Mouse (Mus musculus) c-Kit-positive CD71-negative TER-119-negative erythroid progenitor cells, embryonic 14.5 days (primary cell): Measurements from ENCODE around the gene Zzef1.

Source experiments
- DNase-seq: peaks from one replicate; pipeline ENCODE4 v3.0.0-alpha.2; 2013; ENCODE audit warnings: low read depth

Gene Zzef1

DNA sequence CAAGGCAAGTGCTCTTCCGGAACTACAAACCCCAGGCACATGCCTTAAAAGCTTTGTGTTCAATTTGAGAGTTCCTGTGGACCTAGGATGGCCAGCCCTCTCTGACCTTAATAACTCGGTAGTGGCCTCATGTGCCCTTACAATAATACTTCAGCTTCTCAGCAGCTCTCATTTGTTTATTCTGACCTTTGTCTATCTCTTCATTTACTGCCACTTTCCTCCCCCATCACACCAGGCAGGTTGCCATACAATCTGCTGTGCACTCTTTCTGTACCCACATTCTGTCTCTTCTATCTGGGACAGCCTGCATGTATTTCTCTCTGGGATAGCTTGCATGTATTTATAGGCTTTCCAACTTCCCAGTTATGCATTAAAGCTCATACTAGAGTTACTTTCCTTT, 10.5 kb downstream of the Zzef1 start:
- DNase-seq: no peak

DNA sequence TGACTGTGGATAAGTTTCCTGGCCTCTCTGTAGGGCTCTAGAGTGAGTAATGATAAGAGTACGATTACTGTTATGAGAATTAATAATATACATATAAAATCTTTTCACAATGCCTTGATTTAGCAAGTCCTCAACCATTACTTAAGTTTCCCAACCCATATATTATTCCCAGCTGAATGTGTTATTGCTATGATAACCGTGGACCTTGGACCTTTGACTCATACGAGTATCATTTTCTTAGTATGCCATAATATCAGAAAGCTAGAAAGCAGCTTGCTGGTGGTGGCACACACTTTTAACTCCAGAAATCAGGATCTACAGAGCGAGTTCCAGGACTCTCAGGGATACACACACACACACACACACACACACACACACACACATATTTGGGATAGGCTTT, 12.0 kb downstream of the Zzef1 start:
- no peak for DNase-seq

DNA sequence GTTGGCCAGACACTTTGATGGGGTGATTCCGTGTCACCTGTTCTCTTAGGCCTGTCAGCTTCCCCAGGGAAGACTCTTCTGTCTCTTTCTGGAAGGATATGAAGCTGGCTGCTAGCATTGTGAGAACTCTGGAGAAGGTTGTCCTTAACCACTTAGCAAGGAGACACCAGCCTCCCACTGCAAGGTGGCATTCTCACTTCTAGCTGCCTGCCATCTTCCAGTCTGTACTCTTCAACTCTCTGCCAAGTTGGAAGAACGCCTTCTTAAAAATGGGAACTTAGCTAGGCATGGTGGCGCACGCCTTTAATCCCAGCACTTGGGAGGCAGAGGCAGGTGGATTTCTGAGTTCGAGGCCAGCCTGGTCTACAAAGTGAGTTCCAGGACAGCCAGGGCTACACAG, 17.7 kb downstream of the Zzef1 start:
- DNase-seq: no peak

DNA sequence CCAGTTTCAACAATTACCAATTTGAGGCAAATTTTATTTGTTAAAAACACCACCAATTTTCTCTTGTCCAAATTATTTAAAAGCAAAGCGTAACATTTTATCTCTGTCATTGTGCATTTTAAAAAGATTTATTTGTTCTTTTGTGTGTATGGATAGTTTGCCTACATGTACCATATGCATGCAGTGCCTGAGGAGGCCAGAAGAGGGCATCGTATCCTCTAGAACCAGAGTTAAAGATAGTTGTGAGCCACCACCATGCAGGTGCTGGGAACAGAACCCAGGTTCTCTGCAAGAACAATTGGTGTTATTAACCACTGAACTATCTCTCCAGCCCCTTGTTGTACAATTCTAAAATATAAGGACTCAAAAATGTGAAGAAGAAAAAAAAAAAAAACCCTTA, 18.2 kb downstream of the Zzef1 start:
- DNase-seq: no peak

DNA sequence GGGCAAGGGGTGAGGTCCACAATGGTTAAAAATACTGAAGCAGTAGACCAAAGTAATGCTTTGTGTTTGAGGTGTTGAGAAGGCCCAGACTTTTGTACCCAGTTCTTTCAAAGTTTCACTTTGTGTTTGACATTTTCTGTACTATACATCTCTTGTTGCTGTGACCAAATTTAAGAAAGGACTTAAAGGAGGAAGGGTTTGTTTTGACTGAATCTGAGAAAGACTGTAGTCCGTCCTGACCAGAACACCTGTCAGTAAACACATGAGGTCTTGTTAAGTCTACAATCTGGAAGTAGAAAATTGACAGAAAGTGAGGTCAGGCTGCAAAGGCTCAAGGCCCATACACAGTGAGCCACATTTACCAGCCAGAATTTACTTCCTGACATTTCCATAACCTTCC, 20.8 kb downstream of the Zzef1 start:
- no peak for DNase-seq

DNA sequence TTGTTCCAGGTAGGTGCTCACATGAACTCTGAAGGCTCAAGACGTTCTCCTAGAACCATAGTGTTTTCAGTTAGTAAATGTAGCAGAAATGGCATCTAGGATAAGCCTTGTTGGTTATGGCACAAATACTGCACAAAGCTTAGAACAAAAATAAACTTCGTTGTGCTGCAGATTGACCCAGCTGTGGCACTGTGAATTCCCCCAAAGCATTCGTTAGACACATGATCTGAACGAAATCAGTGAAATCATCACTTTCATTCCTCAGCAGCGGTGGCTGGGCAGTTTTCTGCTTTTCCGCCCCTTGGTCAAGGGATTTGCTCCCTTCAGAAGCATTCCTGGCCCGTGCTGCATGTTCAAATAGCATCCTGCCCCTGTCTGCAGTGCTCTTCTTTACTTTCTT, 22.0 kb downstream of the Zzef1 start:
- no peak for DNase-seq

DNA sequence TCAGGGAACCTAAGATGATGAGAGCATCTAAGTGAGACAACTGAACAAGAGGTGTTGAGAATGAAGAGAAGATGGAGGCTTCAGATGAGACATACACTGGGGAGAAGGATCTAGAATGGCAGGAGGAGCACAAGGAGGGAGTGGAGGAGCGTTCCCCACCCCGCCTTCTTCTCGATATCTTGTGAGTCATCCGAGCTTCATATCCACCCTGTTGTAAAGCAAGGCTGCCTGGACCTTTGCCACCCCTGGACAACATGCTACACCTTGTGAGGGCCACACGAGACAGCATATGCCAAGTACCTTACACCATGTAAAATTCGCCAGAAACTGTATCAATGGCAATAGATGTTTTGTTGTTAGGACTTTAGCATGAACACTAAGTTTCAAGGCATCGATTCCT, 25.0 kb downstream of the Zzef1 start:
- no peak for DNase-seq

DNA sequence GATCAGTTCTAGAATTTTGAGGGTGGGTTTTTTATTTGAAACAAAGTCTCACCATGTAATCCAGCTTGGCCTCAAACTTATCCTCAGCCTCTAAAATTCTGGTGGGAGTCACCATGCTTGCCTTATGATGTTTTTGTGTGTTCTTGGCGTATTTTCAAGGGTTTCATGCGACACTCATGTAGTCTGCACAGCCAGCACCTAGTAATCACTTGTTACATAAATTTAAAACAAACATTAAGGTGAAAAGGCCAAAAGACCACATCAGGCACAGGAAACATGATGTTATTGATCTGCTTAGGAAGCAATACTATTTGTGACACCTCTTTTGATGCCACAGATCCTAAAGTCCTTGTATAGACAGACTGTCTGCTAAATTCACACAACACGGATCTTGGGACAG, 33.8 kb downstream of the Zzef1 start:
- DNase-seq: no peak

DNA sequence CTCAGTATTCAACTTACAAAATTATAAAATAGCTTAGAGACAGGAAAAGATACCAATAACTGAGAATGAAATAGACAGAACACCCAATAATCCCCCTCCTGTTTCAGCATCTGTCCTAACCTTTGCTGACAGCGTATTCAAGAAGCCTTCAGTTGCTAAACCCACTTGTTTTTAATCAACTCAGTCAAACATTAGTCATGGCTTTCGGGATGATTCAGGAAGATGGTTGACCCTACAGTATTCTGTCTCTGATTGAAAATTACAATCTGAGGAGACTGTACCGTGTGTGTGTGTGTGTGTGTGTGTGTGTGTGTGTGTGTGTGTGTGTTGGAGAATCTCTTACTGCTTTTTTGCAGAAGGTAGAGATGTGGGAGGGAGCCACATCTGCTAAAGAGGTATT, 46.7 kb downstream of the Zzef1 start:
- DNase-seq: no peak

DNA sequence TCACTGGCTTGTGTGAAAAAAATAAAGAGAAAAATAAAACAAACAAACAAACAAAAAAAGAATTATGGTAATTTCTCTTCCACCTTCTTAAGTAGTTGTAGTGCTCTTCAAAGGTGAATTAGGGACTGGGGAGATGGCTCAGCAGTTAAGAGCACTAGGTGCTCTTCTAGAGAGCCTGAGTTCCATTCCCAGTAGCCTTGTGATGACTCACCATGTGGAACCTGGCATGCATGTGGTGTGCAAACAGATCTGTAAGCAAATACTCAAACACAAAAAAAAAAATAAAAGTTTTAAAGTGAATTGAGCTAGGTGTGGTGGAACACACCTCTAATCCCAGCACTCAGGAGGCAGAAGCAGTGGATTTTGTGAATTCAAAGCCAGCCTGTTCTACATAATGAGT, 47.5 kb downstream of the Zzef1 start:
- no peak for DNase-seq

DNA sequence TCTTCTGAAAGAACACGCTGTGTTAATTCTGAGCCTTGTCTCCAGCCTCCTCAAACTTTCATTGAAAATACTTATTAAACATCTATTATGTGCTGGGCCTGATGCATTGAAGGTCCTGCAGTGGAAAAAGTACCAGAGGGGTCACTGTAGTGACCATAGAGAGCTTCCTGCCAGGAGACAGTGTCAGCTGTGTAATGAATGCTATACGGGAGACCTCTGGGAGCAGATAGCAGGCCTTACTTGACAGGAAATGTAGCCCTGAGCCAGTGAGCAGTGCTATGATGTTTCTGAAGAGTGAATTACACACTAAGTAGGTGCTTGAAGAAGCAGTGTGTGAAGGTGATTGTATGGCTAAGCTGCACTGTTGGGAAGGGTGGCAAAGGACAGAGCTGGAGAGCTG, 49.5 kb downstream of the Zzef1 start:
- no peak for DNase-seq

DNA sequence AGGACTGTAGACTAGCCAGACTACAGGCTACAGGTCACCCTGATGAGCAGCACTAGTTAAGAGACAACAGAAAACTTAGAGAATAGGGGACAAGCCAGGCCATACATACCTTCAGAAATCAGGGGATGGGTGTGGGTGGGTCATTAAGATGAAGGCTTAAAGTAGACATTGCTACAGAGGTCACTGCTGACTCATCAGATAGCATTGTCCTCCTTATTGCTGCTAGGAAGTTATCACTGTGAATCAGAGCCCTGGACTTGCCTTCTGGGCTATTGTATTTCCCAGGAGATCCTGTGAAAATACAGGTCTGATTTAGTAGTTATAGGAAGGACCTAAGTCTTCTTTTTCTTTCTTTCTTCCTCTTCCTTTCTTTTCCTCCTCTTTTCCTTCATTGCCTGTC, 50.7 kb downstream of the Zzef1 start:
- DNase-seq: no peak

DNA sequence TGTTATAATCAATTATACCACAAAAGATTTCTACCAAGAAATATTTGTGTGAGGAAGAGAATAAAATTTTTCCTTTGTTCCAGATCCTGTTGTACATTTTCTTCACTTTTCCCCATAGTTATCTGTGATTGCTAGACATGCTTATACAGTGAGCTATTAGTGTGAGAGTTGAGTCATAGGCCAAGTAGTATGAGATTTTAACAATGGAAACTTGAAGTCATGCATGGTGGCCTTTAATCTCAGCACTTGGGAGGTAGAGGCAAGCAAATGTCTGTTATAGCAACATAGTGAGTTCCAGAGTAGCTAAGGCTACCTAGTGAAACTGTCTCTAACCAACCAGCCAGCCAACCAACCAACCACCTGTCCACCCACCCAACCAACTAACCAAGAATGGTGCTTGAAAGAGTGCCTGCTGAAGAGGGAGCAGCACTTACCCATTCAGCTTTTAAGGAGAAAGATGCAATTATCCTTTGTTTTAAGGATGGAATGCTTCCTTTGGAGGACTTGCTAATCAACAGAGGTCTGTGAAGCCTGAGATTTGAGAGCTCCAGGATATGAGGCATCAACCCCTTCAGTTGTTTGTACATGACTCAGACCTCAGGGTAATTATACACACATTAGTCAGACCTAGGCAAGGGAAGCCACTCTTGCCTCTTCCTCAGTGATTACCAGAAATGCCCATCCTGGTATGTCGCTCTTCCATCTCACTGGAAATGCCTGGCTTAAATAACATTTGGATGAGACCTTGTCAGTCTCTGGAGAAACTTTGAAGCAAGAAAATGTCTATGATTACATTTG, 52.0 kb downstream of the Zzef1 start:
- no peak for DNase-seq

DNA sequence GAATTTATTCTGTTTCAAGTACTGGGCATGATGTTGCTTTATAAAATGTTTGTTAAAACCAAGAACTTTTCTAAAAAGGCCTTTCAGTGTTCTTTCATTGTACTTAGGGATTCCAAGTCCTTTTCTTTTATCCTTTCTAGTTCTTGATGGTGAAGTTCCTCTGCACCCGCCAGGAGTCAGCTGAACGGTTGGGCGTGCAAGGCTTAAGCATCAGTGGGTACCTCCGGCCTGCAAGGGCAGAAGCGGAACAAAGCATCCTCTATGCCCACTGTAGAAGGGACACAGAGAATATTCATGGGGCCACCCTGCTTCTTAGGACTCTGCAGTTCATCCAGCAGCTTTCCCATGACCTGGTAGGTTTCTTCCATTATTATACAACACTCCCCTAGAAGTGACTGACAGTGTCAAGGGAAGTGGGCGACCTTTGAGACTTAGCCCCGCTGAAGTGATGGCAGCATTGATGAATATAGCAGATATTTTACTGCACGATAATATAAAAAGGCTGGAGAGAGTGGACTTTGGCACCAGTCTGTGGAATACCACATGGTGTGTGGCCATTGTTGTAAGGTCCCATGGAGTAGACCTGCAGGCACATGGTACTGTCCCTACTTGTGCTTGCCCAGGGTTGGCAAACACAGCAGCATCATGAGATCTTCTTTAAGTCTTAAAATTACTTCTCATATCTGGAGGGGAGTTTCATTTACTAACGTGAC, 54.5 kb downstream of the Zzef1 start:
- no peak for DNase-seq

DNA sequence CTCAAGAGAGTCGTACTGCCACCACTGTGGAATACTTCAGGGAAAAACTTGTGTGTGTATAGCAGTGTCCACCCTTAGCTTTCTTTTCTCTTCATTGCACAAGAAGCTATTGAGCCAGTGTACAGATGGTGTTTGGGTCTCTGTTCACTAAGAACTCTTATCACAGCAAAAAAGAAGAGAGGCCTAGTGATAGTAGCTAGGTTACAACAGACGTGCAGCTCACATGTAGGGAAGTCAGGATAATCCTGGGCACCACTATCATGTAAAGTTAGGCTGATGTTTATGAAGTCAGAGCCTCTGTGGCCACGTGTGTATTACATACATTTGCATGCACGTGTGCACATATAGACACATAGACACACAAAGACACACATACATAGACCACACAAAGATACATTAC, 55.2 kb downstream of the Zzef1 start:
- DNase-seq: no peak

DNA sequence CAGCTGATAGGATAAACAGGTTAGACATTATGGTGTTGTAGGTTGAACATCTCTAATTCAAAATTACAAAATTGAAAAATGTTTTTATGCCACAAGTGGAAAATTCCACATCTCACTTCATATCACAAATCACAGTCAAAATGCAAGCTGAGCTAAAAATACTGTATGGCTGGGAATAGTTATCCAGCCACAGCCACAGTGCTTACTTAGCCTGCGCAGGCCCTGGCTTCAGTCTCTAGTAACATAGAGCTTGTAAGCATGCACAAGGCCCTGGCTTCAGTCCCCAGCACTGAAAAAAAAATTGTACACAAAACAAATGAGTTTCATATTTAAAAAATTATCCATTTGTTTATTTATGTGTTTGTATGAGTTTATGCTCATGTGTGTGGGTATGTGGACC, 56.1 kb downstream of the Zzef1 start:
- no peak for DNase-seq

DNA sequence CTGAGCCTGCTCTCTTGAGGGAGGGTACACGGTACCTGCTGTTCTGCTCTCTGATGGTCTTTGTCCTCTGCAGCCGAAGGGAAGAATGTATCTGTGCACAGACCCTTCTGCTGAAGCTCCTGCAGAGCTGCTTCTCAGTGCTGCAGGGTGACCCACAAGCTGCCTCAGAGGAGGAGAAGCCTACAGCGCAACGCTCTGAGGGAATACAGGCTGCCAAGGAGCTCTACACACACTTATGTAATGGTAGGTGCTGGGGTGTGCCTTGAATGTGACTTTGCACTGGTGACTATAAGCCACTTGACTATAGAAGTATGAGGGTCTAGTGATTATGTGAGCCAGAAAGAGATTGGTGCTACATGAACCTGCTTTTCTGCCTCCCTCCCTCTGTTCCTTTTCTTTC, 57.1 kb downstream of the Zzef1 start:
- DNase-seq: no peak

DNA sequence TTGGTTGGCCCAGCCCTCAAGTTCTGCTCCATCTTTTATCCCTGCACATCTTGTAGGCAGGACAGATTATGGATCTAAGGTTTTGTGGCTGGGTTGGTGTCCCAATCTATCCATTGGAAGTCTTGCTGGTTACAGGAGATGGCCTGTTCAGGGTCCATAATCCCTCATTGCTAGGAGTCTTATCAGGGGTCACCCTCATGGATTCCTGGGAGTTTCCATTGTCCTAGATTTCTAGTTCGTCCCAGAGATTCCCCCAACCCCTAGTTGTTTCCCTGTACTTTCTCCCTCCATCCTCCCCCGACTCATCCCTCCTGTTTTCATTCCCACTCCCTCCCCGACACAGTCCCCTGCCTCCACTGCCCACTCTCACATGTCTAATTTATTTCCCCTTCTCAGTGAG, 58.2 kb downstream of the Zzef1 start:
- DNase-seq: no peak

DNA sequence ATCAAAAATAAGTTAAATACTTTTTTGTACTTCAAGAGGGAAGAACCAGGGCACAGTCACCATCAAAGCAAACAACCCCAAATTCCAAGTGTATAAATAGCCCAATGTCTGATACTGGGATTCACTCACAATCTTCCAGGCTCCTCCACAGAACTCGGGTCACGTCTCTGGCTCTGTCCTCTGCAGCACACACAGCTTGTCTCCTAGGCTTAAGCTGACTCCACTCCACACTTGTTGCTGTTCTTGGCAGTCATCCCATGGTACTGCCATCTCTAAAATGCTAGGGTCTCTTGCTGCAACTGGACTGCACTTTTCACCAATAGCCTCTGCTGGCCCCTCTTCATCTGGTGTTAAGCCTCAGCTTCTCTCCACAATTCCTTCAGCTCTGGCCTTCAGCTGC, 60.7 kb downstream of the Zzef1 start:
- no peak for DNase-seq

DNA sequence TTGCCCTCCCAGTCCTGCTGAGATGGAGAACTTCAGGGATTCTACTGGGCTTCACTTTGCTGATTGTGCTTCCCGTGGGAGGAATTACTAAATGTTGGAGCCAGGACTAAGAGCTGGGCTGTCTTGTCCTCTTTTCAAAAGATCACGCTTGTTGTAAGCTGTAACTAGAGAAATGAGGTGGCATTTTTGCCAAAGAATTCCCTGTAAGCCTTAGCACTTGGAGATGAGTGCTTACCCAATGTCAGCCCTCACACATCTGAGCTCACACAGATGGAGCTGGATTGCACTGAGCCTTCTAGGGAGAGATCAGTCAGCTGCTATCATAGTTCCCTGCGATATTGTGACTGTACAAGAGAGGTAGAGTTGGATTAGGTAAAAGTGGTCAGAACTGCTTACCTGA, 65.2 kb downstream of the Zzef1 start:
- DNase-seq: no peak

DNA sequence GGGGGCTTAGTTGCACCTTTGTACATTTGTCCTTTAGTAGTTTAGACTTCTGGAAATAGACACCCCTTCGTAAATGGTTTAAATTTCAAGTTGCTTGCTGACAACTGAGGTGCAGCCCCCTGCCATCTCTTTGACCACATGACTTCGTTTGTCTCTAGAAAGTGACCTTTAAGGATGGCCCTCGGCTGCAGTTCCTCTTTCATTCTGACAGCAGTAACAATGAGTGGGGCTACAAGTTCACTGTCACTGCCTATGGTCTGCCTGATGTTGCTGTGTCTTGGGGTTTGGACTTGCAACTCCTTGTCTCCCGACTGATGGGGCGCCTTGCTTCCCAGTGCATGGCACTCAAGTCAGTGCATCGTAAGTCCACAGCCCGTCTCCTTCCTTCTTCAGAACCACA, 70.4 kb downstream of the Zzef1 start:
- DNase-seq: no peak

DNA sequence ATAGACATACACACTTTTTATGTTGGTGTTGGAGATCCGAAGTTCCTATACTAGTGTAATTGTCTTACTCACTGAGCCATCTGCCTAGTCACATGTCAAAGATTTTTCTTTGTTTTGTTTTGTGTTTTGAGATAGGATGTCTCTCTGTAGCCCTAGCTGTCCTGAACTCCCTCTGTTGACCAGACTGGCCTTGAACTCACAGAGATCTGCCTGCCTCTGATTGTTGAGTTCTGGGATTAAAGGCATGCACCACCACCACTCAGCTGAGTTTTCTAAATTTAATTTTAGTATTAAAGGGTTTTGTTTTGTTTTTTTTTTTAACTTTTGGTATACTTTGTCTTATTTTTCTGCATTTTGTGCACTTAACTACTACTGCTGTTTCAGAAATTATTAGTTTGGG, 76.0 kb downstream of the Zzef1 start:
- no peak for DNase-seq

DNA sequence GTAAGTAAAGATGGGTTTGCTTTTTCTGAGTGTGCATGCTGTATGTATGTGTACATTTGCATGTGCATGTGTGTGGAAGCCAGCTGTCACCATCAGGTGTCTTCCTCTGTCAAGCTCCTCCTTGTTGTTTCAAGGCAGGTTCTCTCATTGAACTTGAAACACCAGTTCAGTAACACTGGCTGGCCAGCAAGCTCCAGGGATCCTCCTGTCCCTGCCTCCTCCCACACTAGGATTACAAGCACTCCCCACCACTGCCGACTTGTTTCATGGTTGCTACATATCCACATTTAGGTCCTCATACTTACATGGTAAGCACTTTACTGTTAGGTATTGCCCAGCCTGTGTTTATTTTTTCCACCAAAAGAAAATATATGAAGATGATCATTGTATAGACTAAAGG, 96.6 kb downstream of the Zzef1 start:
- no peak for DNase-seq

DNA sequence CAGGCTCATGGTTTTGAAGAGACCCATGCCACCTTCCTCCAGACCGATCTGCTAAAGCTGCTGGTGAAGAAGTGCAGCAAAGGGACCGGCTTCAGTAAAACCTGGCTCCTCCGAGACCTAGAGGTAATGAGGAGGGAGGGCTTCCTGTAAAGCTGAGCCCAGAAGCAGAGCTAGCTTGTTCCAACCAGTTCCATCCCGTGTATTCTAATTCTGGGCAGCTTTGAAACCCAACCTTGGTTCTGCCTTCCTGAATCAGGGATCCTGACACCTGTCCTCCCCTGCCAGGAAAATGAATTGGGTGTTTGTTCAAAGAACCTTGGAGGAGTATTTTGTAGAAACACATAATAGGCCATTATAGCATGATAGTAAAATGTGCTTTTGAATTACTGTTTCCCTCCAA, 112.4 kb downstream of the Zzef1 start:
- DNase-seq: no peak
